Mouse (Mus musculus) neural tube, embryonic 12.5 days (tissue): ENCODE results near the gene Samd4b. TPM values are rescaled to one million over a fixed set of nuclear protein-coding genes. Genes with fewer than 3 reads are reported as not detected.
A peak's percentile ranks its signal among the peaks of the same experiment; 100 is the strongest.

Experiments used
- ATAC-seq: fragments of 200-750 bp; cut with Nextera tagmentation; 2 replicates; pipeline ENCODE4 v1.8.0; 2017; ENCODE audit warnings: low read depth, mild to moderate bottlenecking, moderate TSS enrichment, moderate library complexity; ENCODE audit not compliant: low FRiP score
- H3K27ac ChIP-seq: fragments of 300-500 bp; sonication (generic); 2 replicates; pipeline ENCODE4 v1.5.1; 2016
- H3K27me3 ChIP-seq: fragments of 300-500 bp; sonication (generic); replicated peaks from 2 replicates; pipeline ENCODE4 v1.6.1; 2016; ENCODE audit warnings: mild to moderate bottlenecking
- H3K36me3 ChIP-seq: fragments of 300-500 bp; sonication (generic); 2 replicates; pipeline ENCODE4 v1.6.1; 2016; ENCODE audit warnings: mild to moderate bottlenecking
- H3K4me1 ChIP-seq: fragments of 300-500 bp; sonication (generic); 2 replicates; pipeline ENCODE4 v1.6.1; 2016
- H3K4me2 ChIP-seq: fragments of 300-500 bp; sonication (generic); replicated peaks from 2 replicates; pipeline ENCODE4 v1.6.1; 2016; ENCODE audit warnings: mild to moderate bottlenecking
- H3K4me3 ChIP-seq: fragments of 300-500 bp; sonication (generic); 2 replicates; pipeline ENCODE4 v1.5.1; 2016
- H3K9ac ChIP-seq: fragments of 300-500 bp; sonication (generic); 2 replicates; pipeline ENCODE4 v1.6.1; 2016; ENCODE audit warnings: mild to moderate bottlenecking
- H3K9me3 ChIP-seq: fragments of 300-500 bp; sonication (generic); 2 replicates; pipeline ENCODE4 v1.6.1; 2016; ENCODE audit warnings: mild to moderate bottlenecking
- WGBS: fragments of 180-500 bp; shearing (Covaris S2); methylation state at CpG from one replicate; pipeline ENCODE4 v1.1.7; 2016; 5-methylcytosine and 5-hydroxymethylcytosine counted together
- polyA plus RNA-seq: library from polyadenylated mRNA; unstranded; fragments of >200 nt; fragmentation: Nextera tagmentation; extraction: Ambion mirVana; gene quantifications from 2 replicates; pipeline ENCODE4 v1.2.1, GENCODE M21; 2016

Gene Samd4b
- polyA plus RNA-seq, 1 experiment from 2014 or later = 35.0 TPM

- Histone ChIP-seq H3K27me3 (peaks cover 4% of the 10 kb centered on the region; the same call in 1 of the 2 replicates), H3K9ac (no peak overlapping the region)
- 70% methylated on average over 13 of the region's 13 CpGs for WGBS
Measured at GRCm38 (mm10) chr7:28447865-28448820, 149.8 kb downstream of the Samd4b start.

GRCm38 (mm10) chr7:28447101-28447830 is 150.7 kb downstream of the Samd4b start:
- Histone ChIP-seq H3K9ac (no peak overlapping the region), H3K27me3 (peaks cover 4% of the 10 kb centered on the region; the same call in 1 of the 2 replicates), H3K4me2 (no peak overlapping the region), H3K4me3 (no peak overlapping the region), H3K4me1 (peaks cover 5% of the 10 kb centered on the region; the same call in 1 of the 2 replicates), H3K36me3 (no peaks in the 10 kb centered on the region), H3K9me3 (no peaks in the 10 kb centered on the region), H3K27ac (no peak overlapping the region)
- ATAC-seq = no peak
- 14% methylated on average over 12 of the region's 12 CpGs for WGBS

More at GRCm38 (mm10) chr7:28447865-28448820, 149.8 kb downstream of the Samd4b start:
- ATAC-seq = no peak
- Histone ChIP-seq H3K9me3 (no peaks in the 10 kb centered on the region), H3K4me2 (no peak overlapping the region), H3K4me3 (no peak overlapping the region), H3K36me3 (no peaks in the 10 kb centered on the region), H3K27ac (no peak overlapping the region), H3K4me1 (peaks cover 11% of the 10 kb centered on the region)

GRCm38 (mm10) chr7:28446446-28446845 is 151.5 kb downstream of the Samd4b start:
- Histone ChIP-seq H3K27ac (no peak overlapping the region), H3K4me1 (peaks cover 5% of the 10 kb centered on the region; the same call in 1 of the 2 replicates), H3K27me3 (peaks cover 4% of the 10 kb centered on the region; the same call in 1 of the 2 replicates), H3K4me3 (no peak overlapping the region), H3K9me3 (no peaks in the 10 kb centered on the region), H3K36me3 (no peaks in the 10 kb centered on the region), H3K9ac (no peak overlapping the region), H3K4me2 (no peak overlapping the region)
- 10% methylated on average over 12 of the region's 12 CpGs for WGBS
- 0 out of 2 replicates have a peak, but pooled peaks have one; percentile 27 for ATAC-seq

- 85% methylated on average over 13 of the region's 13 CpGs for WGBS
- no peak overlapping the region for H3K27ac ChIP-seq
- H3K4me2 ChIP-seq = no peak overlapping the region
- no peaks in the 10 kb centered on the region for H3K9me3 ChIP-seq
- peaks cover 4% of the 10 kb centered on the region; the same call in 1 of the 2 replicates for H3K27me3 ChIP-seq
- H3K4me3 ChIP-seq = no peak overlapping the region
- no peak for ATAC-seq
- no peaks in the 10 kb centered on the region for H3K36me3 ChIP-seq
- H3K9ac ChIP-seq = no peak overlapping the region
- H3K4me1 ChIP-seq = peaks cover 5% of the 10 kb centered on the region; the same call in 1 of the 2 replicates
Measured at GRCm38 (mm10) chr7:28444344-28444974, 153.5 kb downstream of the Samd4b start.

GRCm38 (mm10) chr7:28442688-28443087 is 155.3 kb downstream of the Samd4b start:
- H3K4me3 ChIP-seq = no peak overlapping the region
- no peaks in the 10 kb centered on the region for H3K36me3 ChIP-seq
- WGBS = 50% methylated on average over 4 of the region's 4 CpGs

GRCm38 (mm10) chr7:28441776-28442485 is 156.0 kb downstream of the Samd4b start:
- WGBS = 88% methylated on average over 14 of the region's 14 CpGs

More at GRCm38 (mm10) chr7:28442688-28443087, 155.3 kb downstream of the Samd4b start:
- no peak overlapping the region for H3K4me2 ChIP-seq
- peaks cover 5% of the 10 kb centered on the region; the same call in 1 of the 2 replicates for H3K4me1 ChIP-seq
- peaks cover 4% of the 10 kb centered on the region; the same call in 1 of the 2 replicates for H3K27me3 ChIP-seq
- ATAC-seq = no peak
- no peaks in the 10 kb centered on the region for H3K9me3 ChIP-seq
- H3K9ac ChIP-seq = no peak overlapping the region
- no peak overlapping the region for H3K27ac ChIP-seq

GRCm38 (mm10) chr7:28440739-28441138 is 157.2 kb downstream of the Samd4b start:
- H3K9me3 ChIP-seq = no peaks in the 10 kb centered on the region
- peaks cover 2% of the 10 kb centered on the region; the same call in 1 of the 2 replicates for H3K27me3 ChIP-seq
- no peak overlapping the region for H3K4me3 ChIP-seq
- no peak overlapping the region for H3K27ac ChIP-seq
- ATAC-seq = no peak
- no peak overlapping the region for H3K4me2 ChIP-seq
- 0 out of 2 replicates have a peak, but pooled peaks cover 4% of the 10 kb centered on the region for H3K4me1 ChIP-seq
- no peaks in the 10 kb centered on the region for H3K36me3 ChIP-seq
- 51% methylated on average over 2 of the region's 2 CpGs for WGBS
- no peak overlapping the region for H3K9ac ChIP-seq

More at GRCm38 (mm10) chr7:28441776-28442485, 156.0 kb downstream of the Samd4b start:
- ATAC-seq = no peak
- H3K4me2 ChIP-seq = no peak overlapping the region
- H3K27ac ChIP-seq = no peak overlapping the region
- H3K27me3 ChIP-seq = peaks cover 4% of the 10 kb centered on the region; the same call in 1 of the 2 replicates
- 0 out of 2 replicates have a peak, but pooled peaks cover 4% of the 10 kb centered on the region for H3K4me1 ChIP-seq
- H3K4me3 ChIP-seq = no peak overlapping the region
- no peaks in the 10 kb centered on the region for H3K36me3 ChIP-seq
- no peak overlapping the region for H3K9ac ChIP-seq
- no peaks in the 10 kb centered on the region for H3K9me3 ChIP-seq

GRCm38 (mm10) chr7:28438771-28439170 is 159.2 kb downstream of the Samd4b start:
- WGBS = 85% methylated on average over 2 of the region's 2 CpGs
- Histone ChIP-seq H3K4me3 (no peak overlapping the region), H3K36me3 (no peaks in the 10 kb centered on the region), H3K4me1 (peaks cover 22% of the 10 kb centered on the region), H3K27me3 (no peaks in the 10 kb centered on the region), H3K9me3 (no peaks in the 10 kb centered on the region), H3K9ac (no peak overlapping the region), H3K4me2 (no peak overlapping the region), H3K27ac (no peak overlapping the region)
- no peak for ATAC-seq

- Histone ChIP-seq H3K27ac (no peak overlapping the region), H3K4me1 (peaks cover 23% of the 10 kb centered on the region), H3K4me3 (no peak overlapping the region), H3K27me3 (no peaks in the 10 kb centered on the region), H3K9ac (no peak overlapping the region), H3K4me2 (no peak overlapping the region), H3K36me3 (peaks cover 5% of the 10 kb centered on the region; the same call in 1 of the 2 replicates), H3K9me3 (no peaks in the 10 kb centered on the region)
- ATAC-seq = no peak
Measured at GRCm38 (mm10) chr7:28437964-28438363, 160.0 kb downstream of the Samd4b start.

- peak; percentile 48 for ATAC-seq
- peaks cover 6% of the 10 kb centered on the region; the same call in 1 of the 2 replicates for H3K36me3 ChIP-seq
- H3K27ac ChIP-seq = 0 out of 2 replicates have a peak within 1 kb of the TSS, but pooled peaks have one; percentile 2
- H3K27me3 ChIP-seq = no peaks in the 10 kb centered on the region
- peak within 1 kb of the TSS; percentile 53 for H3K9ac ChIP-seq
- peak within 1 kb of the TSS; percentile 84 for H3K4me3 ChIP-seq
- WGBS = 2% methylated on average over 16 of the region's 16 CpGs
- H3K9me3 ChIP-seq = no peaks in the 10 kb centered on the region
- H3K4me2 ChIP-seq = peak within 1 kb of the TSS; percentile 71
- H3K4me1 ChIP-seq = peaks cover 23% of the 10 kb centered on the region
Measured at GRCm38 (mm10) chr7:28436932-28437570, 160.9 kb downstream of the Samd4b start, which contains the start of gene Gmfg. TSS of gene Gmfg (plus strand) at chr7:28437447.
